Mouse (Mus musculus) activated CD4-positive, CD25-positive, alpha-beta regulatory T cell, adult 4 months (primary cell): ENCODE results near the gene Reck. TPM values are rescaled to one million over a fixed set of nuclear protein-coding genes. Genes with fewer than 3 reads are reported as not detected.

Experiments used
- ATAC-seq: one replicate; pipeline ENCODE4 v1.8.0; 2017
- polyA plus RNA-seq, 2 experiments: library from polyadenylated mRNA; unstranded; fragments of 100-300 nt; shearing (Covaris generic); gene quantifications; one replicate each; pipeline ENCODE4 v1.2.1; 2017

Reck gene
- polyA plus RNA-seq, 2 experiments from 2014 or later: 3.4 to 5.9 TPM

- peak; percentile 33 for ATAC-seq
Measured at GRCm38 (mm10) chr4:43970393-43971330, 95.3 kb downstream of the Reck start.

- no peak for ATAC-seq
Measured at GRCm38 (mm10) chr4:43971541-43972136, 96.3 kb downstream of the Reck start.

- ATAC-seq: peak; percentile 79
Measured at GRCm38 (mm10) chr4:43972137-43972591, 96.8 kb downstream of the Reck start.

- ATAC-seq: peak; percentile 66
Measured at GRCm38 (mm10) chr4:43973526-43973981, 98.2 kb downstream of the Reck start.

GRCm38 (mm10) chr4:43974914-43975616, 99.7 kb downstream of the Reck start:
- ATAC-seq: no peak

- no peak for ATAC-seq
Measured at GRCm38 (mm10) chr4:43976223-43976740, 101.0 kb downstream of the Reck start.

GRCm38 (mm10) chr4:43978521-43979443, 103.5 kb downstream of the Reck start:
- no peak for ATAC-seq

GRCm38 (mm10) chr4:43979746-43980145, 104.4 kb downstream of the Reck start:
- ATAC-seq: no peak

GRCm38 (mm10) chr4:43980236-43980635, 104.9 kb downstream of the Reck start:
- no peak for ATAC-seq

- ATAC-seq: no peak
Measured at GRCm38 (mm10) chr4:43980846-43981245, 105.5 kb downstream of the Reck start.

GRCm38 (mm10) chr4:43981251-43981650, 105.9 kb downstream of the Reck start:
- no peak for ATAC-seq

- ATAC-seq: peak; percentile 99
Measured at GRCm38 (mm10) chr4:43982053-43982732, 106.9 kb downstream of the Reck start.

- ATAC-seq: no peak
Measured at GRCm38 (mm10) chr4:43983181-43983580, 107.9 kb downstream of the Reck start, which contains the start of gene Ccin. Ccin (plus strand) TSS chr4:43983483.

GRCm38 (mm10) chr4:43983756-43984155, 108.4 kb downstream of the Reck start:
- no peak for ATAC-seq

GRCm38 (mm10) chr4:43984326-43984725, 109.0 kb downstream of the Reck start:
- no peak for ATAC-seq

- ATAC-seq: no peak
Measured at GRCm38 (mm10) chr4:43988976-43989375, 113.6 kb downstream of the Reck start.

- no peak for ATAC-seq
Measured at GRCm38 (mm10) chr4:43993072-43993471, 117.7 kb downstream of the Reck start.

- no peak for ATAC-seq
Measured at GRCm38 (mm10) chr4:43994342-43994741, 119.0 kb downstream of the Reck start.
